Mouse (Mus musculus) MEL (cell line): ENCODE data around the gene Vps18.

Experiments
- CTCF ChIP-seq, 3 experiments: IDR thresholded peaks in 2 of 3; conservative IDR thresholded peaks in 1 of 3; 2 replicates each; pipeline ENCODE4 v1.5.1; 2011 to 2012; ENCODE audit warnings: low read length in 3 of 3, low read depth in 2 of 3, mild to moderate bottlenecking in 2 of 3, improper control_type of control experiment in 1 of 3, inconsistent platforms in 1 of 3, mixed read lengths in 1 of 3, moderate library complexity in 1 of 3; ENCODE audit not compliant: control insufficient read depth in 1 of 3, insufficient read depth in 1 of 3, poor library complexity in 1 of 3, severe bottlenecking in 1 of 3
- ETS1 ChIP-seq: IDR thresholded peaks from 2 replicates; pipeline ENCODE4 v1.6.1; 2012; ENCODE audit warnings: low read depth, mild to moderate bottlenecking, inconsistent platforms, low read length, improper control_type of control experiment, moderate library complexity
- GATA1 ChIP-seq: IDR thresholded peaks from 2 replicates; pipeline ENCODE4 v1.6.1; 2011; ENCODE audit warnings: low read depth, low read length, improper control_type of control experiment
- MAX ChIP-seq: IDR thresholded peaks from 2 replicates; pipeline ENCODE4 v1.6.1; 2011; ENCODE audit warnings: low read length, improper control_type of control experiment
- MXI1 ChIP-seq: IDR thresholded peaks from 2 replicates; pipeline ENCODE4 v1.6.1; 2011; ENCODE audit warnings: mild to moderate bottlenecking, low read depth, low read length, improper control_type of control experiment
- POLR2A ChIP-seq, 2 experiments: IDR thresholded peaks; 2 replicates each; pipeline ENCODE4 v1.6.1; 2011 to 2012; ENCODE audit warnings: low read length in 2 of 2, mild to moderate bottlenecking in 2 of 2, control low read depth in 1 of 2, improper control_type of control experiment in 1 of 2, low read depth in 1 of 2, moderate library complexity in 1 of 2; ENCODE audit not compliant: control insufficient read depth in 1 of 2, insufficient read depth in 1 of 2, poor library complexity in 1 of 2
- TCF12 ChIP-seq: IDR thresholded peaks from 2 replicates; pipeline ENCODE4 v1.6.1; 2014; ENCODE audit warnings: low read depth, mild to moderate bottlenecking, inconsistent platforms, low read length, improper control_type of control experiment, moderate library complexity
- USF1 ChIP-seq: IDR thresholded peaks from 2 replicates; pipeline ENCODE4 v1.6.1; 2014; ENCODE audit warnings: low read depth, mild to moderate bottlenecking, inconsistent platforms, low read length, improper control_type of control experiment, moderate library complexity
- ZC3H11A ChIP-seq: IDR thresholded peaks from 2 replicates; pipeline ENCODE4 v1.6.1; 2012; ENCODE audit warnings: low read depth, mild to moderate bottlenecking, inconsistent platforms, low read length, improper control_type of control experiment

DNA sequence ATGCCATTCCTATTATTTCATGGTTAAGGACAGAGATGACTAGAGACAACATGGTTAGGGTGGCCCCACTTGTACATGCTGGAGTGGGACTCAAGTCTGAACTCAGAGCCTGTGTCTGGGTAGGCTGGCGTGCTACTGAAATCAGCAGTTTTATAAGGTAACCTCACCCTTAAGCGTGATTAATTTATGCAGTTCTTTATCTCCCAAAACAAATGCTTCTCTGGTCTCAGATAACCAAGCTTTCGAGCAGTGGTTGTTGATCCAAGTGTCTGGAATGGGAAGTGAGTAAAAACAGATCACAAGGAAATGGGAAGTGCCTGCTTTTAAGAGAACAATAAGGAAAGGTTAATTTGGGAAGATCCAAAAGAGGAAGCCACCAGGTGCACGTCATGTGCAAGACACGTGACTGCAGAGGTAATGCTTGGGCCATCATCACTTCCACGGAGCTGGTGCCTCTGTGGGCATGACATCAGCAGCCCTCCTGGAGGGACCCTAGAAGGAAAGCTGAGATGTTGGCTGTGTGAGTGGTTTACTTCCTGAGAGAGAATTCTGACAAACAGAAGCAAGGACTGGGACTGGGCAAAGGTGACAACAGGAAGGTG lies 56.1 kb downstream of the Vps18 start:
- TF ChIP-seq POLR2A (IDR thresholded peaks at IDR 0.05; ENCODE audit: control insufficient read depth in 1 of 2, insufficient read depth in 1 of 2, low read depth in 1 of 2, low read length in 2 of 2, poor library complexity in 1 of 2) (no peak), MAX (peak; percentile 71), GATA1 (peak; percentile 65), MXI1 (no peak), ETS1 (0 out of 2 replicates have a peak, but pooled peaks have one; percentile 30), CTCF (IDR thresholded peaks at IDR 0.05 in 2 of 3, conservative IDR thresholded peaks at IDR 0.05 in 1 of 3; ENCODE audit: control insufficient read depth in 1 of 3, insufficient read depth in 1 of 3, low read depth in 2 of 3, low read length in 3 of 3, poor library complexity in 1 of 3, severe bottlenecking in 1 of 3) (no peak), USF1 (peak; percentile 82), TCF12 (no peak), ZC3H11A (no peak)
